Mouse (Mus musculus) neural tube, embryonic 13.5 days (tissue): ENCODE results near the gene Dxo. TPM values are rescaled to one million over a fixed set of nuclear protein-coding genes. Genes with fewer than 3 reads are reported as not detected.

Experiments used
- ATAC-seq: fragments of 200-750 bp; cut with Nextera tagmentation; 2 replicates; pipeline ENCODE4 v1.8.0; 2017; ENCODE audit warnings: low read depth, mild to moderate bottlenecking, moderate TSS enrichment, moderate library complexity
- H3K27ac ChIP-seq: fragments of 300-500 bp; sonication (generic); replicated peaks from 2 replicates; pipeline ENCODE4 v1.5.1; 2015; ENCODE audit warnings: moderate library complexity, mild to moderate bottlenecking, inconsistent platforms
- H3K27me3 ChIP-seq: fragments of 300-500 bp; sonication (generic); 2 replicates; pipeline ENCODE4 v1.6.1; 2015; ENCODE audit warnings: mild to moderate bottlenecking, inconsistent platforms
- H3K36me3 ChIP-seq: fragments of 300-500 bp; sonication (generic); 2 replicates; pipeline ENCODE4 v1.6.1; 2015; ENCODE audit warnings: mild to moderate bottlenecking, inconsistent platforms
- H3K4me1 ChIP-seq: fragments of 300-500 bp; sonication (generic); replicated peaks from 2 replicates; pipeline ENCODE4 v1.6.1; 2015; ENCODE audit warnings: inconsistent platforms
- H3K4me2 ChIP-seq: fragments of 300-500 bp; sonication (generic); 2 replicates; pipeline ENCODE4 v1.6.1; 2015; ENCODE audit warnings: inconsistent platforms, mild to moderate bottlenecking, moderate library complexity
- H3K4me3 ChIP-seq: fragments of 300-500 bp; sonication (generic); 2 replicates; pipeline ENCODE4 v1.5.1; 2015; ENCODE audit warnings: mild to moderate bottlenecking, inconsistent platforms
- H3K9ac ChIP-seq: fragments of 300-500 bp; sonication (generic); 2 replicates; pipeline ENCODE4 v1.6.1; 2015; ENCODE audit warnings: moderate library complexity, mild to moderate bottlenecking, inconsistent platforms
- H3K9me3 ChIP-seq: fragments of 300-500 bp; sonication (generic); 2 replicates; pipeline ENCODE4 v1.6.1; 2016; ENCODE audit warnings: inconsistent platforms
- WGBS: fragments of 180-500 bp; shearing (Covaris S2); methylation state at CpG from one replicate; pipeline ENCODE4 v1.1.7; 2015; 5-methylcytosine and 5-hydroxymethylcytosine counted together
- microRNA-seq: library from miRNA; unstranded; fragments of <30 nt; microRNA quantifications from one replicate; pipeline ENCODE4, GENCODE M21; 2016
- polyA plus RNA-seq: library from polyadenylated mRNA; unstranded; fragments of >200 nt; fragmentation: Nextera tagmentation; extraction: Ambion mirVana; gene quantifications from 2 replicates; pipeline ENCODE4 v1.2.1, GENCODE M21; 2015

Gene Dxo
- polyA plus RNA-seq, 1 experiment from 2014 or later = 63.2 TPM

DNA sequence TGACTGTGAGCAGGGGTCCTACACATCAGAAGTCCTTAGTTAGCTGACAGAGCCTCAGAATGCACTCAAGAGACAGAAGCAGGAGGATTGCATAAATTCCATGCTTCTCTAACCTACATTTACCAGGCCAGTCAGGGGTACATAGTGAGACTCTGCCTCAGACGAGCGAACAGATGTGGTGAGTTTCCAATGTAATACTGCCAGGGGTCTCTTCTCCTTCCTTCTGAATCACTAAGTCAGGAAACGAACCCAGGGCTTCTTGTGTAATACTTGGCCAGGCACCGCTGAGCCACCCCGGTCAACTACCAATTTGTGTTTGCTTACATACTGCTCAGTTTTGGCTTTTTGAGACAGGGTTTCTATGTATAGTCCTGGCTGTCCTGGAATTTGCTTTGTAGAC lies 51.1 kb downstream of the Dxo start:
- no peaks in the 10 kb centered on the region for H3K27me3 ChIP-seq
- no peak for ATAC-seq
- no peak overlapping the region for H3K9ac ChIP-seq
- H3K4me3 ChIP-seq = no peak overlapping the region
- H3K27ac ChIP-seq = no peak overlapping the region
- no peaks in the 10 kb centered on the region for H3K4me1 ChIP-seq
- H3K4me2 ChIP-seq = no peak overlapping the region
- no peaks in the 10 kb centered on the region for H3K36me3 ChIP-seq
- no peaks in the 10 kb centered on the region for H3K9me3 ChIP-seq
- WGBS = 88% methylated on average over 5 of the region's 5 CpGs

Small RNA genes lying within 50 kb of the gene (microRNA-seq; reads per million reads assigned to microRNA genes)
- gene Mir6970 (0.89 reads per million), gene Mir6971 (1.3 reads per million), gene Mir6972 (not detected)

Other genes starting within 250 kb of the Dxo start
- 4.8 and 5.3 TPM in 2 replicates for gene Gpsm3, start 247.2 kb upstream of the Dxo start, polyA plus RNA-seq
- 9.2 and 10.2 TPM in 2 replicates for gene Pbx2, start 245.8 kb upstream of the Dxo start, polyA plus RNA-seq
- 2.0 and 2.2 TPM in 2 replicates for gene Ager, start 239.2 kb upstream of the Dxo start, polyA plus RNA-seq
- 260 and 270 TPM in 2 replicates for gene Rnf5, start 233.3 kb upstream of the Dxo start, polyA plus RNA-seq
- 89.5 and 99.6 TPM in 2 replicates for gene Agpat1, start 232.8 kb upstream of the Dxo start, polyA plus RNA-seq
- 21.8 and 28.4 TPM in 2 replicates for gene Egfl8, start 221.0 kb upstream of the Dxo start, polyA plus RNA-seq
- gene Ppt2, start 208.5 kb upstream of the Dxo start, polyA plus RNA-seq = 23.7 and 25.0 TPM in 2 replicates
- gene Prrt1, start 207.5 kb upstream of the Dxo start, polyA plus RNA-seq = 3.8 and 4.2 TPM in 2 replicates
- 17.1 and 18.6 TPM in 2 replicates for gene Fkbpl, start 192.3 kb upstream of the Dxo start, polyA plus RNA-seq
- gene Atf6b, start 189.9 kb upstream of the Dxo start, polyA plus RNA-seq = 106 TPM in 2 replicates
- 0.11 and 0.14 TPM in 2 replicates for gene Tnxb, start 166.5 kb upstream of the Dxo start, polyA plus RNA-seq
- not detected in 2 replicates for gene C4b, start 93.1 kb upstream of the Dxo start, polyA plus RNA-seq
- not detected in 2 replicates for gene Cyp21a1, start 32.5 kb upstream of the Dxo start, polyA plus RNA-seq
- 31.6 and 34.2 TPM in 2 replicates for gene Stk19, start 74 bp upstream of the Dxo start, polyA plus RNA-seq
- 49.7 and 57.1 TPM in 2 replicates for gene Skiv2l, start 13.2 kb downstream of the Dxo start, polyA plus RNA-seq
- gene Nelfe, start 13.4 kb downstream of the Dxo start, polyA plus RNA-seq = 81.6 and 90.5 TPM in 2 replicates
- 1.8 and 2.9 TPM in 2 replicates for gene Cfb, start 25.5 kb downstream of the Dxo start, polyA plus RNA-seq
- gene Zbtb12, start 42.5 kb downstream of the Dxo start, polyA plus RNA-seq = 9.5 and 10.4 TPM in 2 replicates
- not detected in 2 replicates for gene Gm20547, start 45.0 kb downstream of the Dxo start, polyA plus RNA-seq
- gene C2, start 61.2 kb downstream of the Dxo start, polyA plus RNA-seq = 0.99 and 2.1 TPM in 2 replicates
- gene Ehmt2, start 61.5 kb downstream of the Dxo start, polyA plus RNA-seq = 86.8 and 88.7 TPM in 2 replicates
- not detected in 2 replicates for gene Slc44a4, start 77.4 kb downstream of the Dxo start, polyA plus RNA-seq
- gene Neu1, start 94.2 kb downstream of the Dxo start, polyA plus RNA-seq = 30.2 and 30.6 TPM in 2 replicates
- gene Hspa1b, start 122.2 kb downstream of the Dxo start, polyA plus RNA-seq = 0.38 and 0.47 TPM in 2 replicates
- not detected in 2 replicates for gene Gm20481, start 132.9 kb downstream of the Dxo start, polyA plus RNA-seq
- 6.0 and 6.3 TPM in 2 replicates for gene Hspa1a, start 135.1 kb downstream of the Dxo start, polyA plus RNA-seq
- gene Hspa1l, start 135.7 kb downstream of the Dxo start, polyA plus RNA-seq = 1.5 and 2.2 TPM in 2 replicates
- 99.4 and 99.8 TPM in 2 replicates for gene Lsm2, start 144.8 kb downstream of the Dxo start, polyA plus RNA-seq
- gene Vars, start 164.0 kb downstream of the Dxo start, polyA plus RNA-seq = 57.9 and 58.2 TPM in 2 replicates
- gene Vwa7, start 179.6 kb downstream of the Dxo start, polyA plus RNA-seq = 0.17 and 0.18 TPM in 2 replicates
- gene Sapcd1, start 191.0 kb downstream of the Dxo start, polyA plus RNA-seq = 2.5 and 2.6 TPM in 2 replicates
- gene Msh5, start 209.7 kb downstream of the Dxo start, polyA plus RNA-seq = 2.8 and 3.1 TPM in 2 replicates
- gene Clic1, start 212.9 kb downstream of the Dxo start, polyA plus RNA-seq = 132 and 145 TPM in 2 replicates
- 417 and 431 TPM in 2 replicates for gene Ddah2, start 222.0 kb downstream of the Dxo start, polyA plus RNA-seq
- 0.54 TPM in 1 of 2 replicates, not detected in the other for gene Ly6g6c, start 228.4 kb downstream of the Dxo start, polyA plus RNA-seq
- gene Mpig6b, start 229.2 kb downstream of the Dxo start, polyA plus RNA-seq = 0.28 and 0.38 TPM in 2 replicates
- 0.46 and 0.55 TPM in 2 replicates for gene Ly6g6e, start 239.9 kb downstream of the Dxo start, polyA plus RNA-seq
- 0.95 and 1.8 TPM in 2 replicates for gene Ly6g6d, start 241.0 kb downstream of the Dxo start, polyA plus RNA-seq
- gene Ly6g6f, start 248.6 kb downstream of the Dxo start, polyA plus RNA-seq = 0.44 and 0.68 TPM in 2 replicates